Mouse (Mus musculus): Measurements from ENCODE around the gene Dtl.

GRCm38 (mm10) chr1:191520669-191521068 is 54.7 kb downstream of the Dtl start:
- TF ChIP-seq GATA1 (IDR thresholded peaks at IDR 0.05; ENCODE audit: low read length) (no peak), TAL1 (IDR thresholded peaks at IDR 0.05; ENCODE audit: low read length) (no peak)

Measured in erythroblast, embryonic 14.5 days (primary cell).